Mouse (Mus musculus) megakaryocyte-erythroid progenitor cell, adult 5-6 weeks (primary cell): ENCODE results near the gene Rnase11. TPM values are rescaled to one million over a fixed set of nuclear protein-coding genes. Genes with fewer than 3 reads are reported as not detected.

Experiments used
- ATAC-seq: replicated peaks from 2 replicates; pipeline ENCODE4 v1.8.0; 2016; ENCODE audit warnings: mild to moderate bottlenecking, inconsistent platforms; ENCODE audit not compliant: severe bottlenecking, poor library complexity, low FRiP score, low TSS enrichment
- total RNA-seq, 2 experiments: library from RNA; stranded (forward) in 1 of 2; stranded (reverse) in 1 of 2; fragments of 200-1000, 215-1000 nt in 1 of 2; fragments of >200 nt in 1 of 2; fragmentation: Nextera tagmentation in 1 of 2; gene quantifications; 2 replicates each; pipeline ENCODE4 v1.2.3; 2014 to 2017

Gene Rnase11
- total RNA-seq, 2 experiments from 2014 or later: not detected

- peak; percentile 42 for ATAC-seq
Measured at GRCm38 (mm10) chr14:51082599-51083581, 32.9 kb upstream of the Rnase11 start.

GRCm38 (mm10) chr14:51081035-51081434, 31.1 kb upstream of the Rnase11 start:
- no peak for ATAC-seq

- no peak for ATAC-seq
Measured at GRCm38 (mm10) chr14:51079180-51079579, 29.2 kb upstream of the Rnase11 start.

- no peak for ATAC-seq
Measured at GRCm38 (mm10) chr14:51074335-51074734, 24.4 kb upstream of the Rnase11 start, which contains the start of gene Olfr750. Olfr750 (minus strand) TSS chr14:51074435.

GRCm38 (mm10) chr14:51069617-51070016, 19.7 kb upstream of the Rnase11 start:
- ATAC-seq: 0 out of 2 replicates have a peak, but pooled peaks have one; percentile 35

GRCm38 (mm10) chr14:51068956-51069355, 19.0 kb upstream of the Rnase11 start:
- no peak for ATAC-seq

GRCm38 (mm10) chr14:51060761-51061160, 10.8 kb upstream of the Rnase11 start:
- no peak for ATAC-seq

- ATAC-seq: peak; percentile 72
Measured at GRCm38 (mm10) chr14:51057401-51057831, 7.5 kb upstream of the Rnase11 start, which contains the start of gene Rnase12. Rnase12 (minus strand) TSS chr14:51057661.

GRCm38 (mm10) chr14:51054243-51055237, 4.6 kb upstream of the Rnase11 start:
- peak; percentile 37 for ATAC-seq

GRCm38 (mm10) chr14:51053176-51053575, 3.2 kb upstream of the Rnase11 start:
- no peak for ATAC-seq

GRCm38 (mm10) chr14:51051941-51052340, 2.0 kb upstream of the Rnase11 start:
- ATAC-seq: no peak

GRCm38 (mm10) chr14:51047846-51048245, 2.1 kb downstream of the Rnase11 start:
- no peak for ATAC-seq

GRCm38 (mm10) chr14:51041769-51042168, 8.2 kb downstream of the Rnase11 start, which contains the start of gene Rnase9:
Rnase9 (minus strand) TSS chr14:51041869.
- no peak for ATAC-seq

- ATAC-seq: no peak
Measured at GRCm38 (mm10) chr14:51036214-51036613, 13.7 kb downstream of the Rnase11 start.

- ATAC-seq: no peak
Measured at GRCm38 (mm10) chr14:51035206-51035605, 14.8 kb downstream of the Rnase11 start.

GRCm38 (mm10) chr14:51027387-51028155, 22.4 kb downstream of the Rnase11 start:
- 0 out of 2 replicates have a peak, but pooled peaks have one; percentile 32 for ATAC-seq

- peak; percentile 89 for ATAC-seq
Measured at GRCm38 (mm10) chr14:51026391-51027133, 23.4 kb downstream of the Rnase11 start.

GRCm38 (mm10) chr14:51024820-51025219, 25.1 kb downstream of the Rnase11 start:
- peak; percentile 50; the same call in 1 of the 2 replicates for ATAC-seq
